Mouse (Mus musculus): ENCODE measurements around the gene Ctnnd2. TPM values are rescaled to one million over a fixed set of nuclear protein-coding genes. Genes with fewer than 3 reads are reported as not detected.

Ctnnd2 gene
- polyA plus RNA-seq (2012; rRNA removed): 19.4 and 20.1 TPM in 2 replicates

DNA sequence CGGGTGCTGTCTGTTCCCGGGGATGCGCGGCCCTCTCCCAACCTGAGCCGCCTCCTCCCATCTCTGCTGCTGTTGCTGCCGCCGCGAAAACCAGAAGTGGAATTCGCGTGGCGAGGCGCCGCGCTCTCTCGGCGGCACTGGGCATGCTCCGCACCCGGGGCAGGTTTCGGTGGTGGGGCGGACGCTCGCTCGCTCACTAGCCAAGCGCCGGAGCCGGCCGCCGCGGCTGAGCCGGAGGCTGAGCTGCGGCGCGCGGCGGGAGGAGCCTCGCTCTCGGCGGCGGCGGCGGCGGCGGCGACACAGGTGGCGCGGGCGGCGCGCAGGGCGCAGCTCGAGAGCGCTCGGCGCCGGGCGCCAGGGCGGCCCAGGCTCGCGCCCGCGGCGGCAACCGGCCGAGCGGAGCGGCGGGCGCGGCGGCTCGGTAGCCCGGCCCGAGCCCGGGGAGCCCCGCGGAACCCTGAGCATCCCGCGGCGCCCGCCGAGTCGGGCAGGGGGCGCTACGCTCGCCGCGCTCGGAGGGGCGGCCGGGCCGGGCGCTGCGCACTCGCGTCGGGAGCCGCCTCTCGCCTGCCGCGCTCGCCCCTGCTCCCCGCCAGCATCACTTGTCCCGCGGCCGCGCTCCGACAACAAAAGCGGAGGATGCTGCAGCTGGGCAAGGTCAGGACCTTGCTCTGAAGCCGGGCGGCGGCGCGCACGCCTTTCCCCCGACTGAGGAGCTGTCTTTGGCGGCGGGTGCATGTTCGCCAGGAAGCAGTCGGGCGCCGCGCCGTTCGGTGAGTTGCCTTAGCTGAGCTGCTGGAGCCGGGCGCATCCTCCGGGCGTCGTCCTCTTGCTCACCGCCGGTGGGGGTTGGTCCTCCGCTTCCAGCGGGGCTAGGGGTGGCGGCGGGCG lies at the start of gene Ctnnd2:
Ctnnd2 (plus strand) TSS at position 203 of the 891 bp plus-strand sequence.

All from central nervous system, embryonic 11.5 days (tissue).